Mouse (Mus musculus): ENCODE results near the gene St6galnac3. TPM values are rescaled to one million over a fixed set of nuclear protein-coding genes. Genes with fewer than 3 reads are reported as not detected.
"Not testable (repeated sequence)": the region's sequence is repeated elsewhere in the genome, so short reads cannot be mapped to it uniquely, and the experiment has no call there.

The St6galnac3 gene
- polyA plus RNA-seq, 1 experiment from 2014 or later: 5.5 TPM

DNA sequence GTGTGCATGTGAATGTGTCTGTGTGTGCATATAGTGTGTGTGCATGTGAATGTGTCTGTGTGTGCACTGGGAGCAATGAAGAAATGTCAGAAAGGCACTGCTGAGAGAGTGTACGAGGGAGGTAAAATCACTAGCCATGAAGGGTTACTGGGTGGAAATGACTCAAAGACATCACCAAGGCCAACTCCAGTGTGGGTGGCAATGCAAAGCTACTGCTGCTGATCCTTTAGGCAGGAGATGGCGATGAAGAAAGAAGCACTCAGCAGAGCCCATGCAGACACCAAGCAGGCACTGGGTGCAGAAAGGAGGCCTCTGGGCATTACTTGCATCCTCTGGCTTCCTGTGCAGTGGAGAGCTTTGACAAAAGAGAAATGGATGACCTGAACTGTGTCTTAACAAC lies 310.8 kb downstream of the St6galnac3 start:
- DNase-seq (ENCODE audit: low spot score): no peak

GRCm38 (mm10) chr3:153409286-153409685 lies 315.7 kb downstream of the St6galnac3 start:
- DNase-seq (ENCODE audit: low spot score): no peak

DNA sequence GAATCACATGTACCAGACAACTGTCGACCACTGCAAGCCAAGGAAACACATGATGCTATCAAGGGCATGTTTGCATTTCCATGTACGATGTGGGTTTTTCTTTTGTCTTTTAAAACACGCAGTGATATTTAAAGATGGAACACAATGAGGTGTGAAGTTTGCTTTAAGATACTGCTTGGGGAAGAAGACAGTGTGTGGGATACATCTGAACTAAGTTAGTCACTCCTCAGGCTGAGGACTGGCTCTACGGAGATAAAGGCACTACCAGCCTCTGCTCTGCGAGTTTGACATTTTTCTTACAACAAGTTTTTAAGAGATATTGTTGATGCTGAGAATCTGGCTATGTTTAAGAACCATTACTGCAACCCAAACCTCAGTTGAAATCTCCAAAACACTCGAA lies 316.6 kb downstream of the St6galnac3 start:
- DNase-seq (ENCODE audit: low spot score): no peak

DNA sequence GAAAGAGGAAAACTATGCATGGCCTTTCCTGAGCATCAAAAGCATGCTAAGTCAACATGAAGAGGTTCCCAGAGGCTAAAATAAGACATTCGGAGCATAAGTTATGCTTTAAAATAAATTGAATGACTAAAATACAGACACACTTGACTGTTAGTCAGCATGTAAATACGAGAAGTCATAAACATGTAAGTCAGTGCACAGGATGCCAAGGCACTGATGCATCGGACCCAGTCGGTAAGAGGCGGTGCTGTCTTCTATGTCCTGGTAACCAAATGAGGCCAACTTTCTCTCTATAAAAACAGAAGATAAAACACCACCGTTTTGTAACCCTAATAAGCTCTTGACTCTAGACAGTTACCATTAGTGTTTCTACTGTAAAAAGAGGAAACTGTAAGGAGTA lies 317.3 kb downstream of the St6galnac3 start:
- no peak for DNase-seq (ENCODE audit: low spot score)

GRCm38 (mm10) chr3:153406858-153407257 lies 318.1 kb downstream of the St6galnac3 start:
- DNase-seq (ENCODE audit: low spot score): no peak

GRCm38 (mm10) chr3:153406220-153406619 lies 318.8 kb downstream of the St6galnac3 start:
- no peak for DNase-seq (ENCODE audit: low spot score)

GRCm38 (mm10) chr3:153405643-153406042 lies 319.3 kb downstream of the St6galnac3 start:
- DNase-seq (ENCODE audit: low spot score): no peak

DNA sequence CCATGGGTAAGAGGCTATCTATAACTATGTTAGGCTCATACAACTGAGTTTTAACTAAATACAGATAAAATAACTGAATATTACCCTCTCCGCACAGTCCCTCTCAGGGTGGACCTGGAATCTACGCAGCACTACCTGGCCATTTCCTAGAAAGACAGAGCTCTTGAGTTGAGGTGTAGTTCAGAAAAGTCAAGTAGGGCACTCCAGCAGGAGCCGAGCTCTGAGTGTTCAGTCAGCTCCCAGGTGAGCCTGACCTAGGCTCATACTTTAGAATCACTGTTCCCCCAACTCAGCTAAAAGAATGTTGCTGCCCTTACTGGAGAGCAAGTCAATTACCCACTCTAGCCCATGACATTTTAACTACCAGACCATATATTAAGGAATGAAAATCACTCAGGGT lies 324.7 kb downstream of the St6galnac3 start:
- no peak for DNase-seq (ENCODE audit: low spot score)

DNA sequence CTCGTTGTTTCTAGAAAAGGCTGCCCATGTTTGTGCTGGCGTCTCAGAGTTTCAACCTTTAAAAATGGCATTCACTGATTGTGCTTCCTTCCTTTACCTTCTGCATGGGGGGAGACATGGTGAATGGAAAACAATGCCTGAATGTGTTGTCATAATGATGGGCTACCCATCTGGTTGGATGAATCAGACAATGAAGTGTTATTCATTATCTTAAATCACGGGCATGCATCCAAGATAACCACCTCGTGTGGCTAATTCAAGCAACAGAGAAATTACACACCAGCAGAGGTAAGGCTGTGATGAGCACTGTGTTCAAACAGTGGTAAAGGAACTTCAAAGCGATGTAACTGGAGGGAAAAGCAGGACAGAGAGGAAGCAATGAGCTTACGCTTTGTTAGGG lies 325.4 kb downstream of the St6galnac3 start:
- no peak for DNase-seq (ENCODE audit: low spot score)

DNA sequence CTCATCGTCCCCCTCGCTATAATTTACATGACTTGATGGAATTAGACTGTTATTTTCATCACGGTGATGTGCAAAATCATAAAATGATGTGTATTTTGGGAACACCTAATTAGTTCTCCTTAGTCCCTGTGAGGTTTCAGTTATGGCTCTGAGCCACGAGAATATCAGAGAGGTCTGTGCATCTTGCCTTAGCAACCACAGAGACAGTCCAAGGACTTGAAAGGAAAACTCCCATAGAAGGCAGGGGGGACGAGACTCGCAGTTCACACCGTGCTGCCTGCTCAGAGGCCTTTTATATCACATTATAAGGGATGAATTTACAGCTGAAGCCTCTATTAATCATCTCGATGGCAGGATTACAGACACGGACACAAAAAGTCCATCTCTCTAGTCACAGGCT lies 327.2 kb downstream of the St6galnac3 start:
- no peak for DNase-seq (ENCODE audit: low spot score)

DNA sequence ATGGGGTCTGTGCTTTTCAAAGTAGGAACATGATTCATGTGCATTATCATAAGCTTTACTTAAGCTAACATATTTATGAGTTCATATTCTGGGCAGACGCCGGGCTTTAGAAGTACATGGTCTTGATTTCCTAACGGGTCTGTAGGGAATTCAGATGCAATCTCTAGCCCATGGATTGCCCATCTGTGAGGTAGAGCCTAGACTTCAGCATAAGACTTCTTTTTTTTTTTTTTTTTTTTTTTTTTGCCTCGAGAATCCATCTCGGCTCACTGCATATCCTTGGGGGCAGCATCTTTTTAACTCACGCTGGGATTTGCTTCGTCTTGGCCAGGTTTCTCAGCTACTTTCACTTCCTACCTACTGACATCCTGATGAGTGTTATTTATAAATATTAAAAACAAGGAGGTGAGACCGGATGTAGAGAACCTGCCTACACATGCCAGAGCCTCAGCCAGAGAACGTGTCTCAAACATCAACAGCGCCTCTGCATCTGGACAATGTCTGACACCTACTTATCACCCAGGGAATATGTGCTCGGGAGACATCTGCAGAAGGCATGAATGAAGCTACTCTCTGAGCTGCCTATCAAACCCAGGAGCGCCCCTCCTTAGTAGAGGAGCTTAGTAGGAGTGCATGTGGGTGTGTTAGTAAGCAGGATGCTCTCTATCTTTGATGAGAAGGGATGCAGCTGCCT lies 328.5 kb downstream of the St6galnac3 start:
- DNase-seq (ENCODE audit: low spot score): no peak

DNA sequence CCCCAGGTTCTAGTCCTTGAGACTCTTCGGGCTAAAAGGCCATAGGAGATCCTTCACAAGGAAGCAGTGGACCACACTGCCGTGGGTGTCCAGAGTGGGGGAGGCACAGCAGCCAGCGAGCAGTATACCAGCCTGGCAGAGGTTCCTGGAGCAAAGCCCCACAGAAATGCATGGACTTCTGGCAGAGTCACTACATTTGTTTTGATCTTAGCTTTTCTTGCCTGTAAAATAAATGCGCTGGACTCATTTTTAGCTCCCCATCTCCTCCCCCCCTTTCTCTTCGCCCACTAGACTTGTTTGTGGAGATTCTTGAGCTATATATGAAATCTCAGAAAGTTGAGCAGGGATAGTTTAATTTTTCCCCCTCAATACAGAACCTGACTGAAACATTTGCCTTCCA lies 329.6 kb downstream of the St6galnac3 start:
- no peak for DNase-seq (ENCODE audit: low spot score)

DNA sequence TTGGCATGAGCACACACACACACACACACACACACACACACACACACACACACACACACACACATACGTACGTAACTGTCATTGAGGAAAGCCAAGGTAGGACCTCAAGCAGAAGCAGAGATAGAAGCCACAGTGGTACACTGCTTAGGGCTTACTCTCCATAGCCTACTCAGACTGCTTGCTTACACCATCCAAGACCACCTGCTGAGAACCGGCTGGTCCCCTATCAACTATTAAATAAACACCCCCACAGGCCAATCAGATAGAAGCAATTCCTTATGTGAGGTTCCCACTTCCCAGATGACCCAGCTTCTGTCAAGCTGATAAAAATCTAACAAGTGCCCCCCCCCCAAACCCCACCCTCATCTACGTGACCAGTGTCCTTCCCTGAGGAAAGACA lies 330.2 kb downstream of the St6galnac3 start:
- DNase-seq (ENCODE audit: low spot score): no peak

DNA sequence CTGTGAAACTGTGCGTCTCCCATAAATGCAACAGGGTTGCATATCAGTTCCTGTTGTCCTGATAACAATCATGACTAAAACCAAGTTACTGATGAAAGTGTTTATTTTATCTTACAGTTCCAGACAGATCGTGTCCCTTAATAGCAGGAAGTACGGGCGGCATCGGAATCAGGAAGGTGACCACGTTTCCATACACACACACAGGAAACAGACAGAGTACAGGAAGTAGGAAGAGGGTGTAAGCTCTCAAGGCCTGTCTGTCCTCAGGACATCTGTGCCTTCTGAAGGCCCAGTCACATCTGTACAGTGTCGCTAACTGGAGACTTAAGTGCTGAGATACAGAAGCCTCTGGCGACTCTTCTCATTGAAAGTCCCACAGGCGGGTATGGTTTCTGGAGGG lies 330.8 kb downstream of the St6galnac3 start:
- no peak for DNase-seq (ENCODE audit: low spot score)

DNA sequence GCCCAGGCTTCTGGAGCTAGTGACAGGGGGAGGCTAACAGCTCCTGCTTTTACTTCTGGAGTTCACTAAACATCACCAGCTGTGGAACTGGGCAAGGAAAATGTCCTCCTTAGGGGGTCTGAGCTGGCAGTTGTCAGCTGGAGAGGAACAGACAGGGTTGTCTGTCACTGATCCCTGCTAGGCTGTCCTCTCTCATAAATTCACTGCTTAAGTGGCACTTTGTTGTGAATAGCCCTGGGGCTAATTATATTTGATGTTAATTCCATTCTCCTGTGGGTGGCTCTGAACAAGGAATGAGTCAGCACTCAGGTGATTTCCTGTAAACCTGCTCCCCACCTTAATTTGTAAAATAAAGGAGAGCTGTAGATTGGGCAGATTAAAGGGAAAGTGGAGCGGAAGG lies 333.5 kb downstream of the St6galnac3 start:
- not testable (repeated sequence) for DNase-seq (ENCODE audit: low spot score)

GRCm38 (mm10) chr3:153384651-153385050 lies 340.3 kb downstream of the St6galnac3 start:
- not testable (repeated sequence) for DNase-seq (ENCODE audit: low spot score)

GRCm38 (mm10) chr3:153383656-153384055 lies 341.3 kb downstream of the St6galnac3 start:
- DNase-seq (ENCODE audit: low spot score): no peak

DNA sequence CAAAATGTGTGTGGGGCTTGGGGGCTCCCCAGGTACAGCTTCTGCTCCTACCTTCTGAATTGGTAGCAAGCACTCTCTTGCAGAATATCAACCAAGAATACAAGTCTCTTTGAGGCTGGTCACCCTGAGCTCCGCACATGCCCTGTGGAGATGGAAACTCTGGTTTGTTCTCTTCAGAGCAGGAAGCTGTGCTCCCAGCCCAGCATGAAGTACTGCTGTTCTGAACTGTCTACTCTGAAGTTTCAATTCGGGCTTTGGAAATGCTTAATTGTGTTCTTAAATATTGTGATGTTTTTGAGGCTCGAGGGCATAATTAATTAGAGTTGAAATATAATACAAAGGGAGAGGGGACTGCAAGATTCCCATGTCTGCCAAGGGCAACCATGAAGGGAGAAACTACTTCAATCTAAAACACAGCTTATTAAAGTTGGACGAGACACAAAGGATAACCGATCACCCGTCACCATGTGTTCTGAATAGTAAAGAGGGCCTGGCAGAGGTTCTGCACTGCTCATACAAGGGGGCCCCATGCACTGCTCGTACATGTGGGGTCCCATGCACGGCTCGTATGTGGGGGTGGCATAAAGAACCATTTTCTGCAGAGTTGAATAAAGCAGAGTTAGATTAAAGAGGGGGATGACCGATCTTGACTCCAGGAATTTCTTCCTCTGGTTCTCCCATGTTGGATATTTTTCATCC lies 359.8 kb downstream of the St6galnac3 start:
- DNase-seq (ENCODE audit: low spot score): no peak

- DNase-seq (ENCODE audit: low spot score): no peak
These were observed 360.6 kb downstream of the St6galnac3 start for GRCm38 (mm10) chr3:153364366-153364765.

- no peak for DNase-seq (ENCODE audit: low spot score)
These were observed 365.0 kb downstream of the St6galnac3 start for GRCm38 (mm10) chr3:153359966-153360365.

DNA sequence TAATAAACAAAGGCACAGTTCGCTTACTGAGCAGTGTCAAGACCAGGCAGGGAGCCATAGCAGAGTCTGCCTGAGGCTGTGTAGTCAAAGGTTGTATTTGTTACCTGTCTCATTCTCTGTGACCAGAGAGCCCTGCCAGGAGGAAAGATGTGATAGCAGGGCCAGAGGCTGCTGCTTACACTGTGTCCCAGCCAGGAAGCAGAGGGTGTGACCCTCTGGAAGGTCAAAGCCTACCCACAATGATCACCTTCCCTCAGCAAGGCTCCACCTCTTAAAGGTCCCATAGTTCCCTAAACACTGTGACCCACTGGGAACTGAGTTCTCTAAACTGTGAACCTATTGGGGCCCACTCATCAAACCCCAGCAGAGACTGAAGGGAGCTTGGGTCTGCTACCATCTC lies 368.9 kb downstream of the St6galnac3 start:
- DNase-seq (ENCODE audit: low spot score): no peak

- no peak for DNase-seq (ENCODE audit: low spot score)
These were observed 370.0 kb downstream of the St6galnac3 start for GRCm38 (mm10) chr3:153354988-153355297.

All from thymus, postnatal 0 days (tissue).